Comparison of ENCODE assay signal across 15 mouse cellular contexts in genomic region chr11:25838451-25838850, GRCm38 (mm10).
"Had no signal": no experiment of that assay in that cellular context is flagged by ENCODE, and none has a peak within 500 bp of the region (broad histone marks: within the 10 kb centered on the region; RNA-seq: fewer than 3 reads in every experiment).

No protein-coding gene starts in this region.

- H3K36me3 ChIP-seq: neural tube, embryonic 15.5 days; stomach, embryonic 15.5 days had no signal

- H3K4me2 ChIP-seq: neural tube, embryonic 15.5 days; stomach, embryonic 15.5 days had no signal

- H3K27ac ChIP-seq: neural tube, embryonic 15.5 days; stomach, embryonic 15.5 days; stomach, postnatal 0 days had no signal

- H3K9ac ChIP-seq: neural tube, embryonic 15.5 days; stomach, embryonic 15.5 days had no signal

- H3K9me3 ChIP-seq: neural tube, embryonic 15.5 days; stomach, embryonic 15.5 days had no signal

- H3K4me1 ChIP-seq: neural tube, embryonic 15.5 days; stomach, embryonic 15.5 days had no signal

- DNase-seq: retina, postnatal 1 day; right cerebral cortex, adult 18-20 months; right cerebral cortex, postnatal 14 days; right cerebral cortex, postnatal 25 days; right cerebral cortex, postnatal 4 days; spleen, adult 18-20 months; thymus, adult 18-20 months; thymus, adult 2 months; thymus, postnatal 14 days; thymus, postnatal 25 days; thymus, postnatal 36 days; thymus, postnatal 4 days had no signal

- H3K4me3 ChIP-seq: neural tube, embryonic 15.5 days; stomach, embryonic 15.5 days had no signal

- H3K27me3 ChIP-seq: neural tube, embryonic 15.5 days; stomach, embryonic 15.5 days had no signal
